Mouse (Mus musculus) T-helper 2 cell (primary cell): ENCODE results near the gene Dtx3l.

Experiments
- in situ Hi-C: fragments of 300-600 bp; cut with MboI, MseI; formaldehyde crosslinking; loops from one replicate; pipeline ENCODE4 v1.15.1; 2025; ENCODE audit warnings: high pct_unique_total_duplicates

Gene Dtx3l

DNA sequence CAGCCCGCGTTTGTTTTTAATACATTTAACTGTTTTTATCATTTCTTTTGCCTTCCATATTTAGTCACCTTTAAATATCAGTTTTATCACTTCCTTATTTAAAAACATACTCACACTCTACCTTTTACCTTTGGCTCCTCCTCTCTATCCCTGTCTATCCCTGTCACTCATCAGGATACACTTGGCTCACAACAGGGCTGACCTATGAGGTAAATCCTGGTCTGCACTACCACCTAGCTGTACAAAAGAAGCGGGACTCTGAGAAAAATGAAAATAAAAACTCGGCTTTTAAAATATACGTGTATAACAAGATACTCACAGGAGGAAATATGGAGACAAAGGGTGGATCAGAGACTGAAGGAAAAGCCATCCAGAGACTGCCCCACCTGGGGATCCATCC is 50.0 kb downstream of the Dtx3l start:
- in situ Hi-C loops = no loop called here

DNA sequence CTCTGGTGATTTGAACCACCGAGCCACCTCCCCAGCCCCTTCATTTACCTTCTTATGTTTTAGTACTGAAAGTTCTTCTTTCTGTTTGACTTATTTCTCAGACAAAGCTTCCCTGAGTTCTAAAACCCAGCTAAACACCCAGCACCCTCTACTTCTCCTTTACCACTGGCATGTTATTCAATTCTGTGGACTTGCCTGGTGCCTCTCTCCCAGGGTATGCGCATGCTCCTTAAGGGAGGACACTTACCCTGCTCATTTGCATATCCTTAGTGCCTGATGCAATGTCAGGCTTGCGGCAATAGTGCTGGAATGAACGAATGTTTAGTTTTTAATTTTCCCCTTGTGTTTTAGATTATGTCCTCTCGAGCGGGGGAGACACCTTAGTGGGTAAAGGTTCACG is 50.8 kb downstream of the Dtx3l start:
- in situ Hi-C loops = no loop called here
